Mouse (Mus musculus): ENCODE measurements around the gene Kcnip1.

The Kcnip1 gene

DNA sequence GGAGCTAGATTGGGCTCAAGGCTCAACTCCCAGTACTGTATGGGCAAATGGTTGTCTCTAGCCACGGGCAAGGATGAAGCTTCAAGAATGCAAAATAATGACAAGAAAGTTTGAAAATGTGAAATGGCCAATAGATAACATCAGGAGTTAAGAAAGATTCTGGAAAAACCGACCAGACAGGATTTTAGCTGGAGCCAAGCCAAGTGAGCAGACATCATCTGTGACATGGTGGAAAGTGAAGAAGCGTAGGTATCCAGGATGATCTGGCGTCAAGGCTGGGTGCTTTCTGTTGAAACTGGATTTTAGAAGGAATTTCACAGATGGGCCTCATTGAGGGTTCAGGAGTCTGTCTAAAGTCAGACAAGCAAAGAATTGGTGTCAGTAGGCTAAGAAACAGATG is 394.0 kb downstream of the Kcnip1 start, which contains the start of gene D130052B06Rik:
Gene D130052B06Rik (plus strand): TSS at position 317 of the 400 bp plus-strand sequence.
- no peak for DNase-seq (ENCODE audit: extremely low read depth, insufficient read length, low spot score)

GRCm38 (mm10) chr11:33596655-33597054 is 396.3 kb downstream of the Kcnip1 start:
- DNase-seq (ENCODE audit: extremely low read depth, insufficient read length, low spot score), result no peak

DNA sequence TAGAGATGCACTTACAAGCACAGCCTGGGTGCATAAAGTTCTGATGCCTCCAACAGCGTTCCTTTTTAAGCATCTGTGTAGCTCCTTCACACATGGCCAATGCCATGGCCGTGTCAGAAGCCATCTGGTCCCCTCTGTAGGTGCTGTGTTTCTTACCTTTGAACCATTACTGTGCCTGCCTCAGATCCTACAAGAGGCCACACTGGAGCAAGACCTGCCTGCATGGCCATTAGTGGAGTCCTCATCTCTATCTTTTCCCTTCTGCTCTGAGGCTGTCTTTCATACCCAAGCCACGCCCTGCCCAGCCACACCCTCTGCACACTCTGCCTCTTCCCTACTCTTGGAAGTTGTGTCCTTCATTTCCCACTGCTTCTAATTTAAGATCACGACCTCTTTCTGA is 400.1 kb downstream of the Kcnip1 start:
- no peak for DNase-seq (ENCODE audit: extremely low read depth, insufficient read length, low spot score)

- no peak for DNase-seq (ENCODE audit: extremely low read depth, insufficient read length, low spot score)
Observed at GRCm38 (mm10) chr11:33590771-33591170, 402.2 kb downstream of the Kcnip1 start.

DNA sequence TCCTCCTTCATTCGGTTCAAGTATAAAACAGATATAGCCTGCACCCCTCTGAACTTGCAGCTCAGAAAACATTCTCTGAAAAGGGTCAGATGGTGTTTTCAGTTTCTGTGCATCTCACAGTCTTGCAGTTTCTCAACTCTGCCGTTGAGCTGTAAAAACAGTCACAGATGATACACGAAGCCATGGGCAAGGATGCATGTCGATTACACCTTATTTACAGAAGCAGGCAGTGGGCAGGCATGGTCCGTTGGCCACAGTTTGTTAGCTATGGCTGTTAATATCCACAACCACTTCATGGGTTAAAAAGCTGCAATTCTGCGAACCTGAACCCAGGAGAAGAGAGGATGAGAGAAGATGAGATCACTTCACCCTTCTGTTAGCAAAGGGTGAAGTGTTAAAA is 406.3 kb downstream of the Kcnip1 start:
- DNase-seq (ENCODE audit: extremely low read depth, insufficient read length, low spot score), result no peak

DNA sequence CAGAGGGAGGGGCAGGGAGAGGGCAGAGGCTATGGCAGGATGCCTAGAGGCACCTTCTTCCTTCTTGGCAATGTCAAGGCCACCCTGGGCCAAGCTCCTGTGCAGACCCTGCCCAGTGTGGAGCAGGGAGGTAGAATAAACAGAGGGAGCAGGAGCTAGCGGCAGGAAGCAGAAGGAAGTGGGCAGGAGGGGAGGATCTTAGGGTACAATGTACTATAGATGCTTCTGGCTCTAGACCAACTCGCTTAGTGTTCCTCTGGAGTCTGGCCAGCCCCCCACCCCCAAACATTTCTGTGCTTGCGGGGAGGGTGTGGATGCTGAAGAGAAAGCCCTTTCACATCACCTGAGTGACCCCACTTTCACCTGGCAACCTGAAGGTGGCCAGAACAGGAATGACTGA is 413.3 kb downstream of the Kcnip1 start:
- DNase-seq (ENCODE audit: extremely low read depth, insufficient read length, low spot score), result no peak
